Mouse (Mus musculus) intestine, postnatal 0 days (tissue): Measurements from ENCODE around the gene Gjb1. TPM values are rescaled to one million over a fixed set of nuclear protein-coding genes. Genes with fewer than 3 reads are reported as not detected.
A peak's percentile ranks its signal among the peaks of the same experiment; 100 is the strongest.
"Not testable (repeated sequence)": the region's sequence is repeated elsewhere in the genome, so short reads cannot be mapped to it uniquely, and the experiment has no call there.

Source experiments
- ATAC-seq: fragments of 200-750 bp; cut with Nextera tagmentation; 2 replicates; pipeline ENCODE4 v1.8.0; 2017; ENCODE audit warnings: mild to moderate bottlenecking, moderate TSS enrichment, moderate library complexity
- H3K27ac ChIP-seq: fragments of 300-500 bp; sonication (generic); 2 replicates; pipeline ENCODE4 v1.5.1; 2014; ENCODE audit warnings: mild to moderate bottlenecking, low read depth, low read length, moderate library complexity
- H3K27me3 ChIP-seq: fragments of 300-500 bp; sonication (generic); replicated peaks from 2 replicates; pipeline ENCODE4 v1.6.1; 2014; ENCODE audit warnings: low read length, mixed read lengths; ENCODE audit not compliant: control insufficient read depth, insufficient read depth
- H3K36me3 ChIP-seq: fragments of 300-500 bp; sonication (generic); 2 replicates; pipeline ENCODE4 v1.6.1; 2014; ENCODE audit warnings: mild to moderate bottlenecking, moderate library complexity; ENCODE audit not compliant: control insufficient read depth, insufficient read depth
- H3K4me1 ChIP-seq: fragments of 300-500 bp; sonication (generic); replicated peaks from 2 replicates; pipeline ENCODE4 v1.6.1; 2014; ENCODE audit warnings: antibody characterized with exemption, low read length, mixed read lengths; ENCODE audit not compliant: control insufficient read depth, insufficient read depth
- H3K4me2 ChIP-seq: fragments of 300-500 bp; sonication (generic); replicated peaks from 2 replicates; pipeline ENCODE4 v1.6.1; 2014; ENCODE audit warnings: low read depth, mild to moderate bottlenecking, moderate library complexity
- H3K4me3 ChIP-seq: fragments of 300-500 bp; sonication (generic); 2 replicates; pipeline ENCODE4 v1.5.1; 2014; ENCODE audit warnings: low read depth, low read length
- H3K9ac ChIP-seq: fragments of 300-500 bp; sonication (generic); 2 replicates; pipeline ENCODE4 v1.6.1; 2014; ENCODE audit warnings: mild to moderate bottlenecking, low read depth, low read length
- H3K9me3 ChIP-seq: fragments of 300-500 bp; sonication (generic); 2 replicates; pipeline ENCODE4 v1.6.1; 2016; ENCODE audit warnings: mixed run types; ENCODE audit not compliant: control insufficient read depth
- CTCF ChIP-seq: sonication (generic); IDR thresholded peaks from 2 replicates; pipeline ENCODE4 v1.5.1; 2016; ENCODE audit warnings: low read depth, mild to moderate bottlenecking, control low read depth, antibody characterized with exemption, moderate library complexity
- WGBS: fragments of 180-500 bp; shearing (Covaris S2); extraction: QIAGEN DNeasy Blood & Tissue Kit; methylation state at CpG from one replicate; pipeline ENCODE4 v1.1.7; 2014; 5-methylcytosine and 5-hydroxymethylcytosine counted together
- polyA plus RNA-seq: library from polyadenylated mRNA; unstranded; fragments of >200 nt; fragmentation: Nextera tagmentation; extraction: Ambion mirVana; gene quantifications from 2 replicates; pipeline ENCODE4 v1.2.1, GENCODE M21; 2015

The Gjb1 gene
- polyA plus RNA-seq, 1 experiment from 2014 or later, result 105 TPM

DNA sequence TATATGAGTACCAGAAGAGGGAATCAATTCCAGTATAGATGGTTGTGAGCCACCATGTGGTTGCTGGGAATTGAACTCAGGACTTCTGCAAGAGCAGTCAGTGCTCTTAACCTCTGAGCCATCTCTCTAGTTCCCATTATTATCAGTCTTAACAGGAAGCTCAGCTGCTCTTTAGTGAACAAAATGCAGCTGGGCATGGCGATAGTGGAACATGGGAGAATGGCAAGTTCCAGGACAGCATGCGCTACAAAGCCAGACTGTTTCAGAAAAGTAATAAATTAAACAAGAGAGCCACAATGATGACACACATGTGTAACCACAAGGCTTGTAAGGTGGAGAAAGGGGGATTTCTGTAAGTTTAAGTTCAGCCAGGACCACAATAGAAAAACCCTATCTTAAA, 30.7 kb upstream of the Gjb1 start:
- Histone ChIP-seq H3K9ac (no peak overlapping the region), H3K27me3 (no peaks in the 10 kb centered on the region), H3K4me1 (no peaks in the 10 kb centered on the region), H3K36me3 (no peaks in the 10 kb centered on the region), H3K9me3 (no peaks in the 10 kb centered on the region), H3K4me2 (no peak overlapping the region), H3K27ac (no peak overlapping the region), H3K4me3 (no peak overlapping the region)
- no peak for TF ChIP-seq CTCF
- WGBS, result 89% methylated on average over 2 of the region's 2 CpGs
- no peak for ATAC-seq

DNA sequence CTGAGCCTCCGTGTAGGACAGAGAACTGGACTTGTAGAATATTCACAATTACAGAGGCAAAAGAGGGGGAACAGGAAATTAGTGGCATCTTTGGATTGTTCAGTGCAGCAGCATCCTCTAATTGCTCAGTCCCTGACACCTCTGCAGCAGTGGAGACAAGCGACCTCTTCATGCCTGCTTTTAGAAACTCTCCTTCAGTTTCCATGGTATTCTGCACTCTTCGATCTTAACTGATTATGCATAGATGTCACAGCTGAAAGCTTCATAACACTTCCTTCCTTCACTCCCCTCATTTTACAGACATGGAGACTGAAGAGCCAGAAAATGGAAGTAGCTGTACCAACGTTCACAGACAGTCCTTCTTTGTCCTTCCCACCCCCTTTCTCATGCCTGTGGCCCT, 29.7 kb upstream of the Gjb1 start:
- no peak overlapping the region for H3K9ac ChIP-seq
- no peak for TF ChIP-seq CTCF
- 65% methylated on average over 4 of the region's 4 CpGs for WGBS

DNA sequence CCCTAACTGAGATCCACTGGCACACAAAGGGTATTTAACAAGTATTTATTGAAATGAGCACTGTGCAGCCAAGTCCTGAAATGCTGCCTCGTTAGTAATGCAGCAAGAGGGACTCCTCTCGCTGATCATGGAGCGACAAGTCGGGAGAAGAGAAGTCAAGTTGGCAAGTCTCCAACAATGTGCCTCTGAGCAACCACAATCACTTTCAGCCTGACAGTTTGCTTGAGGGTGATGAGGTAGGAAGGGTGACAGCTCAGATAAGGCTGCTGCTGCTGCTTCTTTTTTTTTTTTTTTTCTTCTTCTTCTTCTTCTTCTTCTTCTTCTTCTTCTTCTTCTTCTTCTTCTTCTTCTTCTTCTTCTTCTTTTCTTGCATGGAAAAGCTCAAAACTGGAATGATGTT, 25.0 kb upstream of the Gjb1 start:
- no peaks in the 10 kb centered on the region for H3K4me1 ChIP-seq
- no peak overlapping the region for H3K4me3 ChIP-seq
- no peaks in the 10 kb centered on the region for H3K27me3 ChIP-seq
- 28% methylated on average over 4 of the region's 4 CpGs for WGBS
- H3K9ac ChIP-seq, result no peak overlapping the region
- ATAC-seq, result no peak
- H3K27ac ChIP-seq, result no peak overlapping the region
- H3K9me3 ChIP-seq, result no peaks in the 10 kb centered on the region
- TF ChIP-seq CTCF, result no peak
- H3K36me3 ChIP-seq, result no peaks in the 10 kb centered on the region
- no peak overlapping the region for H3K4me2 ChIP-seq

More for the DNA sequence above, 29.7 kb upstream of the Gjb1 start:
- H3K27ac ChIP-seq, result no peak overlapping the region
- ATAC-seq, result no peak
- H3K27me3 ChIP-seq, result no peaks in the 10 kb centered on the region
- no peak overlapping the region for H3K4me3 ChIP-seq
- H3K4me2 ChIP-seq, result no peak overlapping the region
- no peaks in the 10 kb centered on the region for H3K36me3 ChIP-seq
- H3K4me1 ChIP-seq, result no peaks in the 10 kb centered on the region
- no peaks in the 10 kb centered on the region for H3K9me3 ChIP-seq

DNA sequence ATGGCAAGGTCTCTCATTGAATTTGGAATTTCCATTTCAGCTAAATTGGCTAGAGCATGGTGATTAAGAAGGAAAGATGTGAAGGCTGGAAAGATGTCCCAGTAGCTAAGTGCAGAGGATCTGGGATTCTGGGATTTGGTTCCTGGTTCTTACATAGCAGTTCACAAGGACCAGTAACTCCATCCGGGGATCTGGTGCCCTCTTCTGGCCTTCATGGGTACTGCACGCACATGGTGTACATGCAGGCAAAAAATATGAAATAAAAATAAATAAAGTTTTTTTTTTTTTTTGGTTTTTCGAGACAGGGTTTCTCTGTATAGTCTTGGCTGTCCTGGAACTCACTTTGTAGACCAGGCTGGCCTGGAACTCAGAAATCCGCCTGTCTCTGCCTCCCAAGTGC, 17.3 kb upstream of the Gjb1 start:
- not testable (repeated sequence) for H3K27me3 ChIP-seq, H3K4me3 ChIP-seq, H3K4me2 ChIP-seq, H3K27ac ChIP-seq, H3K9me3 ChIP-seq, H3K9ac ChIP-seq, H3K4me1 ChIP-seq, H3K36me3 ChIP-seq, ATAC-seq
- 71% methylated on average over 4 of the region's 4 CpGs for WGBS
- peak; percentile 26 for TF ChIP-seq CTCF

DNA sequence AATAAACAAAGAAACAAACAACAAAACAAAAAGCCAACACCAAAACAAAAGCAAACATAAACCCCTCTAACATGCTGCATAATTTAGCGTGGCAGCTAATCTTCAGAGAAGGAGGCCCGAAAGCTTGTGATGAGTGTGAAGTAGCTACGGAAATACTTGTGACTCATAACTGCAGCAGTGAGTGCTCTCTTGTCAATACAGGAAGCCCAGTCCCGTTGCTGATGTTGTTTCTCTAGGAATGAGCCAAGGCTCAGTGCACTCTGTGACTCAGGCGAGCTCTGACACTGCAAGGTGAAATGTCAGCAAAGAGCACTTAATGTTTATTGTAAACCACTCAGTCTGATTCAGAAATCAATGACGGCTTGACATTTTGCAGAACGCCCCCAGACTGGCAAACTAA, 7.2 kb upstream of the Gjb1 start:
- TF ChIP-seq CTCF, result no peak
- ATAC-seq, result 0 out of 2 replicates have a peak, but pooled peaks have one; percentile 25
- H3K36me3 ChIP-seq, result no peaks in the 10 kb centered on the region
- H3K4me2 ChIP-seq, result no peak overlapping the region
- no peaks in the 10 kb centered on the region for H3K4me1 ChIP-seq
- no peak overlapping the region for H3K4me3 ChIP-seq
- no peak overlapping the region for H3K27ac ChIP-seq
- H3K9ac ChIP-seq, result no peak overlapping the region
- 48% methylated on average over 7 of the region's 7 CpGs for WGBS
- H3K9me3 ChIP-seq, result no peaks in the 10 kb centered on the region
- no peaks in the 10 kb centered on the region for H3K27me3 ChIP-seq

DNA sequence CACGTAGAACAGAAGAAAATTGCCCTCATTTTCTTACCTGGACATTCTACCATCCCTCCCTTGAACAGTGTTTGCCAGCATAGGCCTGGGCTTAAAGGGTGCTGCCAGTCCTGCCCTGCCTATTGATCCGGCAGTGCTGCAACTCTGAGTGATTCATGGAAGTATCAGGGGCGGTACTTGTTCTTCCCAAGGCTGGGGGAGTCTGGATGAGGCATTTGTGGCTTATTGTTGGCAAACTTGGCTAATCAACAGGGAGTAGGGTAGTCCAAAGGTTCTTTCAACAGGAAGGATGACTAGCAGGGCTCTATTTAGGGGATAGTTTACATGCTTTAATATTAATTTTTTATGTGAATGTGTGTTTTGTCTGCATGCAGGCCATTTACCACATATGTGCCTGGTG, 5.6 kb upstream of the Gjb1 start:
- Histone ChIP-seq H3K27ac (no peak overlapping the region), H3K4me2 (no peak overlapping the region), H3K36me3 (no peaks in the 10 kb centered on the region), H3K9me3 (no peaks in the 10 kb centered on the region), H3K9ac (no peak overlapping the region), H3K4me1 (no peaks in the 10 kb centered on the region), H3K4me3 (no peak overlapping the region), H3K27me3 (no peaks in the 10 kb centered on the region)
- ATAC-seq, result peak; percentile 45; the same call in 1 of the 2 replicates
- no peak for TF ChIP-seq CTCF
- WGBS, result 55% methylated on average over 3 of the region's 3 CpGs

DNA sequence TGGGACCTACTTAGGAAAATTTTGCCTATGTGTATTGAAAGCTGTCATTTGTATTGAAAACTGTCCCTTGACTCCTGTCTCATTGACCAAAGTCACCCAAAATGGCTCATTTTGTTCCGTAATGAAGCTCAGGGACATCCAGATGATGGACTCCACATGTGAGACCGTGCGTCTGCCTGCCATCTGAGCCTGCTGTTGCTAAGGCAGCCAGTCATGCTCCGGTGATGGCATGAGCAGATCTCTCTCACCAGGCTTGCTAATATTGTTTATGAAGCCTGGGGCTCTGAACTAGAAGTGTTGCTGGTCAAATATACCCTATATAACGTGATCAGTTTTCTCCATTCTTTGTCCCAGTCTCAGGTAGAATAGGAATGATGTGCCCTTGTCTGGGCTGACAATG, 3.2 kb upstream of the Gjb1 start:
- Histone ChIP-seq H3K4me1 (no peaks in the 10 kb centered on the region), H3K4me3 (no peak overlapping the region), H3K27me3 (no peaks in the 10 kb centered on the region), H3K36me3 (no peaks in the 10 kb centered on the region), H3K27ac (no peak overlapping the region), H3K9me3 (no peaks in the 10 kb centered on the region), H3K9ac (no peak overlapping the region), H3K4me2 (no peak overlapping the region)
- no peak for TF ChIP-seq CTCF
- WGBS, result 76% methylated on average over 5 of the region's 5 CpGs
- ATAC-seq, result no peak
